Mouse (Mus musculus) erythroblast, embryonic 14.5 days (primary cell): ENCODE results near the gene Commd8.

ENCODE experiments used
- GATA1 ChIP-seq: IDR thresholded peaks from 2 replicates; pipeline ENCODE4 v1.6.1; 2012; ENCODE audit warnings: low read length, inconsistent platforms, mixed read lengths
- TAL1 ChIP-seq: IDR thresholded peaks from 3 replicates; pipeline ENCODE4 v1.6.1; 2012; ENCODE audit warnings: low read length, inconsistent platforms, mixed read lengths

DNA sequence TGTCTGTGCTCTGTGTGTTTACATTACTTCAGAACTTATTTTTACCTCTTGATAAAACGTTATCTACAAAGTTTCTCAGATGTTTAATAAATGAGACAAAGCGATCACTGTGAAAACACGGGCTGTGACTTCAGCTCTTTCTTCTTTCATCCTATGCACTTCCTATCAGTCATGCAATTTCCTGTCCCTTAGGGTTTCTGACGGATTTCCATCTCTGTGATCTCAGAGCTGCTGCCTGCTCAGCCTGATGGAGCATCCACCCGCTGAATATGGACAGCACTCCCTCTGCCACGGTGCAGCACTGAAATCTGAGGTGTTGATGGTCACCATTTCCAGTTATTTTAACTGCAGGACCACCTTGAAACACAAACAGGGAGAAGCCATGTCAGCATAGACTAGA is 8.5 kb downstream of the Commd8 start:
- TF ChIP-seq GATA1: no peak
- no peak for TF ChIP-seq TAL1
